Mouse (Mus musculus) lung, postnatal 0 days (tissue): ENCODE data around the gene Lcp2. TPM values are rescaled to one million over a fixed set of nuclear protein-coding genes. Genes with fewer than 3 reads are reported as not detected.

ENCODE experiments used
- ATAC-seq: fragments of 200-750 bp; cut with Nextera tagmentation; 2 replicates; pipeline ENCODE4 v1.8.0; 2017; ENCODE audit warnings: moderate library complexity
- DNase-seq: peaks from one replicate; pipeline ENCODE4 v3.0.0-alpha.2; 2016; ENCODE audit warnings: low spot score
- H3K27ac ChIP-seq: fragments of 300-500 bp; sonication (generic); 2 replicates; pipeline ENCODE4 v1.5.1; 2014; ENCODE audit warnings: antibody characterized with exemption, mild to moderate bottlenecking, low read length, mixed read lengths
- H3K27me3 ChIP-seq: fragments of 300-500 bp; sonication (generic); replicated peaks from 2 replicates; pipeline ENCODE4 v1.6.1; 2014; ENCODE audit warnings: low read length, mixed read lengths; ENCODE audit not compliant: insufficient read depth
- H3K36me3 ChIP-seq: fragments of 300-500 bp; sonication (generic); 2 replicates; pipeline ENCODE4 v1.6.1; 2014; ENCODE audit warnings: low read length, mixed read lengths; ENCODE audit not compliant: insufficient read depth
- H3K4me1 ChIP-seq: fragments of 300-500 bp; sonication (generic); 2 replicates; pipeline ENCODE4 v1.6.1; 2014; ENCODE audit warnings: antibody characterized with exemption, low read depth, low read length, mixed read lengths; ENCODE audit not compliant: insufficient read depth
- H3K4me2 ChIP-seq: fragments of 300-500 bp; sonication (generic); replicated peaks from 2 replicates; pipeline ENCODE4 v1.6.1; 2014; ENCODE audit warnings: low read depth, mild to moderate bottlenecking, low read length, moderate library complexity, mixed read lengths
- H3K4me3 ChIP-seq: fragments of 300-500 bp; sonication (generic); 2 replicates; pipeline ENCODE4 v1.5.1; 2014; ENCODE audit warnings: low read depth, low read length
- H3K9ac ChIP-seq: fragments of 300-500 bp; sonication (generic); replicated peaks from 2 replicates; pipeline ENCODE4 v1.6.1; 2014; ENCODE audit warnings: low read depth, mild to moderate bottlenecking
- H3K9me3 ChIP-seq: fragments of 300-500 bp; sonication (generic); 2 replicates; pipeline ENCODE4 v1.6.1; 2016; ENCODE audit warnings: low read length, mixed read lengths
- CTCF ChIP-seq: IDR thresholded peaks from 2 replicates; pipeline ENCODE4 v1.5.1; 2016; ENCODE audit warnings: antibody characterized with exemption, mild to moderate bottlenecking
- EP300 ChIP-seq: IDR thresholded peaks from 2 replicates; pipeline ENCODE4 v1.6.1; 2016; ENCODE audit warnings: antibody characterized with exemption, mild to moderate bottlenecking, control low read depth
- WGBS: fragments of 180-500 bp; shearing (Covaris S2); extraction: QIAGEN DNeasy Blood & Tissue Kit; methylation state at CpG from one replicate; pipeline ENCODE4 v1.1.7; 2014; 5-methylcytosine and 5-hydroxymethylcytosine counted together
- polyA plus RNA-seq: library from polyadenylated mRNA; unstranded; fragments of >200 nt; fragmentation: Nextera tagmentation; extraction: Ambion mirVana; gene quantifications from 2 replicates; pipeline ENCODE4 v1.2.1, GENCODE M21; 2015

The Lcp2 gene
- polyA plus RNA-seq, 1 experiment from 2014 or later: 4.9 TPM

GRCm38 (mm10) chr11:34139296-34139695 lies 92.6 kb downstream of the Lcp2 start:
- 89% methylated on average over 8 of the region's 8 CpGs for WGBS
- no peak for ATAC-seq

More at GRCm38 (mm10) chr11:34139296-34139695, 92.6 kb downstream of the Lcp2 start:
- TF ChIP-seq CTCF: no peak
- no peak for TF ChIP-seq EP300
- no peak for DNase-seq
- H3K9ac ChIP-seq: no peak overlapping the region
- H3K27ac ChIP-seq: no peak overlapping the region
- H3K9me3 ChIP-seq: no peaks in the 10 kb centered on the region
- H3K4me3 ChIP-seq: no peak overlapping the region
- H3K27me3 ChIP-seq: no peaks in the 10 kb centered on the region
- H3K4me2 ChIP-seq: no peak overlapping the region
- no peaks in the 10 kb centered on the region for H3K36me3 ChIP-seq
- H3K4me1 ChIP-seq: no peaks in the 10 kb centered on the region

Other genes starting within 250 kb of the Lcp2 start
- 0.66 and 0.74 TPM in 2 replicates for gene Kcnmb1, start 83.9 kb upstream of the Lcp2 start, polyA plus RNA-seq
- gene Kcnip1, start 53.8 kb upstream of the Lcp2 start, polyA plus RNA-seq: 0.18 and 0.27 TPM in 2 replicates
- not detected in 2 replicates for gene 4930469K13Rik, start 51.6 kb downstream of the Lcp2 start, polyA plus RNA-seq
- gene Foxi1, start 161.2 kb downstream of the Lcp2 start, polyA plus RNA-seq: not detected in 2 replicates